Mouse (Mus musculus) midbrain, embryonic 12.5 days (tissue): ENCODE measurements at regions not wholly inside any gene's neighbourhood (a gene's known extent, or its start where the extent isn't known, plus 50 kb on each side); places are given as distances from the start of the nearest gene placed in this dataset.

ENCODE experiments used
- ATAC-seq: fragments of 200-750 bp; cut with Nextera tagmentation; 2 replicates; pipeline ENCODE4 v1.8.0; 2017; ENCODE audit warnings: low read depth, moderate TSS enrichment, moderate library complexity; ENCODE audit not compliant: low FRiP score
- H3K27ac ChIP-seq: fragments of 300-500 bp; sonication (generic); replicated peaks from 2 replicates; pipeline ENCODE4 v1.5.1; 2016; ENCODE audit warnings: mild to moderate bottlenecking
- H3K27me3 ChIP-seq: fragments of 300-500 bp; sonication (generic); 2 replicates; pipeline ENCODE4 v1.6.1; 2016; ENCODE audit warnings: mild to moderate bottlenecking
- H3K36me3 ChIP-seq: fragments of 300-500 bp; sonication (generic); 2 replicates; pipeline ENCODE4 v1.6.1; 2016
- H3K4me1 ChIP-seq: fragments of 300-500 bp; sonication (generic); 2 replicates; pipeline ENCODE4 v1.6.1; 2016
- H3K4me2 ChIP-seq: fragments of 300-500 bp; sonication (generic); replicated peaks from 2 replicates; pipeline ENCODE4 v1.6.1; 2016; ENCODE audit warnings: mild to moderate bottlenecking, moderate library complexity
- H3K4me3 ChIP-seq: fragments of 300-500 bp; sonication (generic); 2 replicates; pipeline ENCODE4 v1.5.1; 2016; ENCODE audit warnings: mild to moderate bottlenecking
- H3K9ac ChIP-seq: fragments of 300-500 bp; sonication (generic); replicated peaks from 2 replicates; pipeline ENCODE4 v1.6.1; 2016; ENCODE audit warnings: mild to moderate bottlenecking, moderate library complexity
- H3K9me3 ChIP-seq: fragments of 300-500 bp; sonication (generic); 2 replicates; pipeline ENCODE4 v1.6.1; 2016; ENCODE audit warnings: mild to moderate bottlenecking
- WGBS: fragments of 180-500 bp; shearing (Covaris S2); methylation state at CpG from one replicate; pipeline ENCODE4 v1.1.7; 2016; 5-methylcytosine and 5-hydroxymethylcytosine counted together

DNA sequence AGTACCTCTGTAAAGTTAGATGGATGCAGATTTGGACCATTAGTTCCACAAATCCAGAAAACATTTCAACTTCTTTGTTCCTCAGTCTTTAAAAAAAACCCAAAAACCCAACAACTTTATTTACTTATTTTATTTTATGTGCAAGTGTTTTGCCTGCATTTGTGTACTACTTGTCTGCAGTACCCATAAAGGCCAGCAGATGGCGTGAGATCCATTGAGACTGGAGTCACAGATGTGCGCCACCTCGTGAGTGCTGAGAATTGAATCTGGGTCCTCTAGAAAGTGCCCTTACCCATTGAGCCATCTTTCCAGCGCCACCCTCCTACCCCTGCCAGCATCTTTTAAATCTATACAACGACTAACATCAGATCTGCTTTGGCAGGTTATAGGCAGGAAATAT lies 53.0 kb downstream of the Gm12689 start:
- Histone ChIP-seq H3K36me3 (no peaks in the 10 kb centered on the region), H3K4me2 (no peak overlapping the region), H3K27ac (no peak overlapping the region), H3K9me3 (0 out of 2 replicates have a peak, but pooled peaks cover 5% of the 10 kb centered on the region), H3K9ac (no peak overlapping the region), H3K4me1 (peaks cover 13% of the 10 kb centered on the region; the same call in 1 of the 2 replicates), H3K27me3 (peaks cover 20% of the 10 kb centered on the region), H3K4me3 (no peak overlapping the region)
- ATAC-seq, result no peak
- 61% methylated on average over 5 of the region's 5 CpGs for WGBS

- no peak overlapping the region for H3K4me3 ChIP-seq
- no peak for ATAC-seq
- H3K27me3 ChIP-seq, result peaks cover 20% of the 10 kb centered on the region
- no peak overlapping the region for H3K9ac ChIP-seq
- 0 out of 2 replicates have a peak, but pooled peaks cover 5% of the 10 kb centered on the region for H3K9me3 ChIP-seq
- 0 out of 2 replicates have a peak overlapping the region, but pooled peaks have one; percentile 9 for H3K4me2 ChIP-seq
- H3K4me1 ChIP-seq, result peaks cover 27% of the 10 kb centered on the region; the same call in 1 of the 2 replicates
- no peak overlapping the region for H3K27ac ChIP-seq
- no peaks in the 10 kb centered on the region for H3K36me3 ChIP-seq
- WGBS, result 20% methylated on average over 8 of the region's 8 CpGs
These were observed 57.5 kb downstream of the Gm12689 start for GRCm38 (mm10) chr4:99353122-99353774.

DNA sequence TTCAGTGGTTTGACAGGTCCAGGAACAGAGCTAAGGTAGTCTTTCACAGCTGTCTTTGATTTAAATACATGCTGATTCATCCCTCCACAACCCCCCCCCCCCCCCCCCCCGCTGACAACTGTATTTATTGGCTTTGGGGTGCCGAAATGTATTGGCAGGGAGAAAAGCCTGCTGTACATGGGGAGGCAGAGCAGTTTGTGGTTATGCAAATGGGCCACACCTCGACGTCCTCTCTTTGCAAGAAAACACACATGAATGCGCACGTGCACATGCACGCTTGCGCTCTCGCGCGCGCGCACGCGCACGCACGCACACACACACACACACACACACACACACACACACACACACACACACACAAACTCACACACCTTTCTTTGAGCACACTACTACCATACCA lies 58.5 kb downstream of the Gm12689 start:
- Histone ChIP-seq H3K4me2 (peak overlapping the region; percentile 32), H3K9me3 (0 out of 2 replicates have a peak, but pooled peaks cover 2% of the 10 kb centered on the region), H3K27me3 (peaks cover 20% of the 10 kb centered on the region), H3K27ac (no peak overlapping the region), H3K4me1 (peaks cover 27% of the 10 kb centered on the region; the same call in 1 of the 2 replicates), H3K9ac (no peak overlapping the region), H3K4me3 (peak overlapping the region; percentile 17; the same call in 1 of the 2 replicates), H3K36me3 (no peaks in the 10 kb centered on the region)
- no peak for ATAC-seq
- WGBS, result 49% methylated on average over 5 of the region's 17 CpGs

- peaks cover 27% of the 10 kb centered on the region; the same call in 1 of the 2 replicates for H3K4me1 ChIP-seq
- no peak overlapping the region for H3K9ac ChIP-seq
- no peaks in the 10 kb centered on the region for H3K9me3 ChIP-seq
- H3K27ac ChIP-seq, result no peak overlapping the region
- H3K4me3 ChIP-seq, result no peak overlapping the region
- H3K4me2 ChIP-seq, result peak overlapping the region; percentile 32; the same call in 1 of the 2 replicates
- ATAC-seq, result no peak
- peaks cover 20% of the 10 kb centered on the region for H3K27me3 ChIP-seq
- no peaks in the 10 kb centered on the region for H3K36me3 ChIP-seq
- WGBS, result 32% methylated on average over 9 of the region's 9 CpGs
These were observed 59.1 kb downstream of the Gm12689 start for GRCm38 (mm10) chr4:99354835-99355234.

DNA sequence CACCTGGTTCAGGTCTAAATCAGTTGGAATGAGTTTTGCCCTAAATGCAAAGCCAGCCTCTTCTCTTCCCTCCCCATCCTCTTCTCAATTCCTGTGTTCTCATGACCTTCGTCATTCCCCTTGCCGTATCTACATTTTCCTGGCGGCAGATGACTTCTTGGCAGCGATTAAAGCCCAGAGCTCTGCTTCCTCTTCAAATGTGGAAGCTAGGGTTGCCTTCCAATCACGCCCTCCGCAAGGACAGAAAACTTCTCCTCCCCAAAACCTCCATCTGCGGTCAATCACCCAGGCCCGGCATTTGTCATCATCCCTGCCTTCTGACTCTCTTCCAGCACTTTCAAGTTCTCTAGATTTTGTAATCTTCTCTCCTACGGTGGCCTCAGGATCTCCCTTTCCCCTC lies 72.3 kb downstream of the Gm12689 start:
- Histone ChIP-seq H3K9me3 (no peaks in the 10 kb centered on the region), H3K27me3 (peaks cover 19% of the 10 kb centered on the region), H3K9ac (no peak overlapping the region), H3K4me2 (no peak overlapping the region), H3K4me3 (no peak overlapping the region), H3K36me3 (no peaks in the 10 kb centered on the region), H3K4me1 (no peaks in the 10 kb centered on the region), H3K27ac (no peak overlapping the region)
- ATAC-seq, result no peak
- 95% methylated on average over 9 of the region's 9 CpGs for WGBS

DNA sequence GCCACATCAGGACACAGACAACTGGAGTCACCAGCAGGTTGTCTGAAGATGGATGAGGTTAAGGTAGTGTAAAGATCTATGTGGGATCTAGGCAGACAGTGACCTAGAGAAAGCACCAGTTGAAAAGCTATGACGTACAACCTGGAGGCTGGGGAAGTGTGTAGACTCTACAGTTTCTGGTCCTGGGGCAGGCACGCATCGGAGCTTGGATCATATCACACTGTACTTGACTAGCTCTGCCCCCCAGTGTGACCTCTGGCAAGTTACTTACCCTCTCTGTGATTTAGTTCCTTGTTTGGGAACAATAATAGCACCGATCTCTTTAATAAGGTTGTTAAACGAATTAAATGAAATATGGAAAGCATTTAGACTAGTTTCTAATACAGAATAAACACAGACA lies 75.5 kb downstream of the Gm12689 start:
- Histone ChIP-seq H3K4me3 (no peak overlapping the region), H3K9ac (no peak overlapping the region), H3K4me1 (peaks cover 12% of the 10 kb centered on the region; the same call in 1 of the 2 replicates), H3K4me2 (no peak overlapping the region), H3K9me3 (no peaks in the 10 kb centered on the region), H3K27me3 (peaks cover 29% of the 10 kb centered on the region), H3K36me3 (no peaks in the 10 kb centered on the region), H3K27ac (no peak overlapping the region)
- ATAC-seq, result no peak
- WGBS, result 90% methylated on average over 5 of the region's 5 CpGs

DNA sequence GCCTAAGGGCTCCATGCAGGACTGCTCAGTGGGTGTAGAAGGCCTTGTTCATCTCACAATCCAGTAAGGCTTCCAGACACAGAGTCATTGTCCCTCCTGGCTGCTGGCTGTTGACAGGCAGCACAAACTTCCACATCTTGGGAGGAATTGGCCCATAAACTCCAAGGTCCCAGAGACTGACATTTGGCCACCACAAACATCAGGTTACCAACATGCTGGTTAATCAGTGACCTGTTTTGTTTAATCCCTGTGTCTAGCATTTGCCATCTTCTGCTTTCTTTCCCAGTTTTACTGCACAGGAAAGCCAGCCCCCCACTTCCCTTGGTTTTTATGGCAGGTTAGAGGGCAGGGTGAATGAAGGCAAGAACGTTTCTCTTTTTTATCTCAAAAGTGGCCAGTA lies 80.5 kb downstream of the Gm12689 start:
- Histone ChIP-seq H3K9me3 (no peaks in the 10 kb centered on the region), H3K27me3 (peaks cover 55% of the 10 kb centered on the region), H3K36me3 (no peaks in the 10 kb centered on the region), H3K4me3 (no peak overlapping the region), H3K27ac (no peak overlapping the region), H3K4me1 (peaks cover 29% of the 10 kb centered on the region), H3K4me2 (no peak overlapping the region), H3K9ac (no peak overlapping the region)
- ATAC-seq, result no peak
- 38% methylated on average over 1 of the region's 1 CpGs for WGBS

DNA sequence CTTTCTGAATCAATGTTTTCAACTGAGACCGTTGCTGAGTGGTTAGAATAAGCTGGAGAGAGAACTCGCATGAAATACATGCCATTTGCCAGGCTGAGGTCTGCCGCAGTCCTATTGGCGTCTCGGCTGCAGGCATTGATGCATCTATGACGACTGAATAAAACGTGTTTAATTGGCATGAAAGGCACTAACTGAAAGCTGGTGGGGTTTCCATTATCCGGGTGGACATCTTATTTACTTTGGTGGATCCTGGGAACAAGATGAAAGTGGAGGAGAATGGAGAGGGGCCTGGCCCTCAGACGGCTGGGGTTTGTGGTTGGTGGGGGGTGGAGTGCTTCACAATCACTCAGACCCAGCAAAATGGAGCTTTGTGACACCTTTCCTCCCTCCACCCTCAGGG lies 81.2 kb downstream of the Gm12689 start:
- 8% methylated on average over 9 of the region's 9 CpGs for WGBS
- Histone ChIP-seq H3K9ac (no peak overlapping the region), H3K36me3 (no peaks in the 10 kb centered on the region), H3K4me3 (no peak overlapping the region), H3K27me3 (peaks cover 60% of the 10 kb centered on the region), H3K27ac (no peak overlapping the region), H3K4me2 (no peak overlapping the region; the same call in 1 of the 2 replicates), H3K4me1 (peaks cover 29% of the 10 kb centered on the region), H3K9me3 (no peaks in the 10 kb centered on the region)
- ATAC-seq, result peak; percentile 25; the same call in 1 of the 2 replicates

DNA sequence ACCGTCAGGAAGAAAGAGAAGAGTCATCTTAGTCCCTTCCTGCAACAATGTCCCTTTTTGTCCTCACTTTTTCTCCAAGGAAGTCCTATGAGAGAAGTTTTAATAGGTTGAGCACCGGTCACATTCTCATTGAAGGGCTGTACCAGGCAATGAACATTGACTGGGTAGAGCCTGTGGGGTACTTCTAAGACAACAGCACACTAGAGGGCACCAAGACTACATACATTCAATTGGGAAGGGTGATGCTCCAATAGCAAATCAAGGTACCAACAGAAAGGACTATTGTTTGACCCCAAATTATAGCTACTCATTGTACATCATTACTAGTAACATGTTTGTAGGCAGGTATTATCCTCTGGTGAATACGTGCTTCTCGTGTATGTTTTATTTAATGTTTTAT lies 84.3 kb downstream of the Gm12689 start:
- H3K9me3 ChIP-seq, result no peaks in the 10 kb centered on the region
- no peak for ATAC-seq
- 92% methylated on average over 4 of the region's 4 CpGs for WGBS
- no peak overlapping the region for H3K4me3 ChIP-seq
- H3K27me3 ChIP-seq, result peaks cover 60% of the 10 kb centered on the region
- H3K27ac ChIP-seq, result no peak overlapping the region
- peaks cover 21% of the 10 kb centered on the region for H3K4me1 ChIP-seq
- no peak overlapping the region for H3K9ac ChIP-seq
- H3K36me3 ChIP-seq, result no peaks in the 10 kb centered on the region
- no peak overlapping the region for H3K4me2 ChIP-seq

DNA sequence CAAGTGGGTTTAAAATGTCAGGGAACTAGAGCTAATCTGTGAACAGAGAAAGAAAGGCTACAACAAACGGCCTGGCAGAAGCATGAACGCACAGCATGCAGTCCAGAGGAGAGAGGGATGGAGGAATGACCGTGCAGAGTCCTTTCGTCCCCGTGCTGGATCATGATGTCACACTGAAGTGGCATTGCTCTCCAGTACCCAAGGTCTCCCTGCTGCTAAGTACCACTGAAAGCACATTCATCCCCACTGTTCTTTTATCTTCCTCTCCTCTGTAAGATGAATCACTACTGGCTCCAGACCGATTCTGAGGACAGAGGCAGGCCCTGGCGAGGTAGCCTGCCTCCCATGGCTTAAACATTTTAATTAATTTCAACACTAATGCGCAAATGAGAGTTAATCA lies 89.7 kb downstream of the Gm12689 start:
- ATAC-seq, result no peak
- H3K9me3 ChIP-seq, result no peaks in the 10 kb centered on the region
- no peak overlapping the region for H3K4me2 ChIP-seq
- H3K4me3 ChIP-seq, result no peak overlapping the region
- H3K9ac ChIP-seq, result no peak overlapping the region
- H3K27me3 ChIP-seq, result peaks cover 19% of the 10 kb centered on the region
- H3K36me3 ChIP-seq, result no peaks in the 10 kb centered on the region
- WGBS, result 6% methylated on average over 8 of the region's 8 CpGs
- H3K4me1 ChIP-seq, result peaks cover 6% of the 10 kb centered on the region; the same call in 1 of the 2 replicates
- H3K27ac ChIP-seq, result no peak overlapping the region

- ATAC-seq, result no peak
- Histone ChIP-seq H3K4me1 (peaks cover 6% of the 10 kb centered on the region; the same call in 1 of the 2 replicates), H3K36me3 (no peaks in the 10 kb centered on the region), H3K9me3 (no peaks in the 10 kb centered on the region), H3K27ac (no peak overlapping the region), H3K27me3 (0 out of 2 replicates have a peak, but pooled peaks cover 3% of the 10 kb centered on the region), H3K4me2 (no peak overlapping the region), H3K9ac (no peak overlapping the region), H3K4me3 (no peak overlapping the region)
- WGBS, result 72% methylated on average over 1 of the region's 1 CpGs
These were observed 93.7 kb downstream of the Gm12689 start for GRCm38 (mm10) chr4:99389428-99389827.

DNA sequence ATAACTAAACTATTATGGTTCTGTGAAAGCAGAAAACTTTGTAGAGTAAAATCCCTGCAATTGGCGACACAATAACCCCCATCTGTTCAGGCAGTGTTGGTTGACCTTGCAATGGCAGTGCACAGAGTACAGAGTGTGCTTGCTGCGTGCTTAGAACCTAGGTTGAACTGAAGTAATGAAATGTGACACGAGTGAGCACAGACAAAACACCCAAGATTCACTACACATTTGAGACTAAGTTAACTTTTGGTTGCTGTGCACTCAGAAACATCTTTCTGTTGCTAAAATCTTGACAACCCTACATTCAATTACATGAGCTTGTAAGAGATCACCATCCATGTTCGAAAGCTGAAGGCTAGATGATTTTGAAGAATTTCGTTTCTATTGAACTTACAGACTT lies 97.3 kb downstream of the Gm12689 start:
- no peaks in the 10 kb centered on the region for H3K27me3 ChIP-seq
- H3K4me2 ChIP-seq, result no peak overlapping the region
- H3K4me3 ChIP-seq, result no peak overlapping the region
- no peaks in the 10 kb centered on the region for H3K9me3 ChIP-seq
- no peak overlapping the region for H3K27ac ChIP-seq
- ATAC-seq, result no peak
- H3K36me3 ChIP-seq, result no peaks in the 10 kb centered on the region
- H3K4me1 ChIP-seq, result no peaks in the 10 kb centered on the region
- no peak overlapping the region for H3K9ac ChIP-seq
- WGBS, result 88% methylated on average over 5 of the region's 5 CpGs
